Mouse (Mus musculus) midbrain, embryonic 10.5 days (tissue): ENCODE measurements at regions not wholly inside any gene's neighbourhood (a gene's known extent, or its start where the extent isn't known, plus 50 kb on each side); places are given as distances from the start of the nearest gene placed in this dataset.
A peak's percentile ranks its signal among the peaks of the same experiment; 100 is the strongest.

Experiments
- DNase-seq: peaks from one replicate; pipeline ENCODE4 v3.0.0-alpha.2; 2017; ENCODE audit warnings: low spot score
- H3K27ac ChIP-seq: fragments of 300-500 bp; sonication (generic); replicated peaks from 2 replicates; pipeline ENCODE4 v1.5.1; 2016; ENCODE audit warnings: mild to moderate bottlenecking
- H3K27me3 ChIP-seq: fragments of 300-500 bp; sonication (generic); 2 replicates; pipeline ENCODE4 v1.6.1; 2016; ENCODE audit warnings: low read depth, mild to moderate bottlenecking; ENCODE audit not compliant: poor library complexity, severe bottlenecking
- H3K36me3 ChIP-seq: fragments of 300-500 bp; sonication (generic); 2 replicates; pipeline ENCODE4 v1.6.1; 2016; ENCODE audit warnings: mild to moderate bottlenecking, moderate library complexity
- H3K4me1 ChIP-seq: fragments of 300-500 bp; sonication (generic); 2 replicates; pipeline ENCODE4 v1.6.1; 2016
- H3K4me3 ChIP-seq: fragments of 300-500 bp; sonication (generic); 2 replicates; pipeline ENCODE4 v1.5.1; 2016; ENCODE audit warnings: mild to moderate bottlenecking, moderate library complexity
- H3K9me3 ChIP-seq: fragments of 300-500 bp; sonication (generic); replicated peaks from 2 replicates; pipeline ENCODE4 v1.6.1; 2016; ENCODE audit warnings: mild to moderate bottlenecking
- WGBS: fragments of 180-500 bp; shearing (Covaris S2); methylation state at CpG from one replicate; pipeline ENCODE4 v1.1.7; 2016; 5-methylcytosine and 5-hydroxymethylcytosine counted together

DNA sequence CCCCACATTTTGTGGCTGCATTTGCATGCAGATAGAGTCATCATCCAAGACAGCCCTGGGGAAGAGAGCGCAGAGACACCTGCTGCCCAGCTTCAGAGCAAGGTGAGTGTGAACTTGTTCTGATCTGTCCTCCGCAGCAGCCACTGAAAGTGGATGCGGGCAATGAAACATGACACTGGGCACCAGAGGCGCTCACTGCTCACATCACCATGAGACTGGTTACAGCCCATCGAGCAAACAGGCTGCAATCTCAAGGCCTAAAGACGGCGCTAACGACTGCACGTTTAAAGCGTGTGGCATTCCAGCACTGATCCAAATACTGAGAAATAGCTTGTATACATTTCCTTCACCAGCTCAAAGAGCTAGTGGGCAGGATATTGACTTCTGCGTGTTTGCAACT is 65.8 kb downstream of the Barhl2 start:
- Histone ChIP-seq H3K27me3 (peaks cover 69% of the 10 kb centered on the region), H3K27ac (no peak overlapping the region), H3K9me3 (peaks cover 9% of the 10 kb centered on the region; the same call in 1 of the 2 replicates), H3K4me3 (no peak overlapping the region), H3K4me1 (peaks cover 10% of the 10 kb centered on the region), H3K36me3 (no peaks in the 10 kb centered on the region)
- no peak for DNase-seq
- 82% methylated on average over 11 of the region's 11 CpGs for WGBS

DNA sequence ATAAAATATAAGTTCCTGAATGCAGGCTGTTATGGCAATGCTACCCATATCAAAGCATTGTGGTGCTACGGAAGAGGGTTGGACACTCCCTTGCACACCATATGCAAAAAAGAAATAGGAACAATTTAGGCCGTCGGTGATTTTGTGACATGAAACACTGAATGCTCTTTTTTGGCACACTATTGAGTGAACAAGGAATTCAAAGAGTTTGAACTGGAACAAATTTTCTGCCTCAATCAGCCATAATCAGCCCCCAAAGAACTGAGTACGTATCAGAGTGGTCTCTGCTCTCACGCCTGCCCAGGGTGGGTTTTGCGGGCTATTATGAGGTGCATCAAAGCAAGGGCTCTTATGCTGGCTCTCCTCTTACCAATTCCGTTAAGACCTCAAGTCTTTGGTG is 71.3 kb downstream of the Barhl2 start:
- Histone ChIP-seq H3K9me3 (peaks cover 7% of the 10 kb centered on the region; the same call in 1 of the 2 replicates), H3K27ac (peak overlapping the region; percentile 68), H3K36me3 (no peaks in the 10 kb centered on the region), H3K27me3 (peaks cover 87% of the 10 kb centered on the region), H3K4me3 (peak overlapping the region; percentile 21; the same call in 1 of the 2 replicates), H3K4me1 (peaks cover 52% of the 10 kb centered on the region)
- WGBS = 69% methylated on average over 7 of the region's 7 CpGs
- peak; percentile 24 for DNase-seq

GRCm38 (mm10) chr5:106385838-106386237 is 72.1 kb downstream of the Barhl2 start:
- H3K27me3 ChIP-seq = peaks cover 88% of the 10 kb centered on the region

GRCm38 (mm10) chr5:106385219-106385618 is 72.7 kb downstream of the Barhl2 start:
- 0 out of 2 replicates have a peak, but pooled peaks cover 4% of the 10 kb centered on the region for H3K9me3 ChIP-seq
- H3K36me3 ChIP-seq = no peaks in the 10 kb centered on the region
- peak overlapping the region; percentile 72 for H3K27ac ChIP-seq
- 30% methylated on average over 6 of the region's 6 CpGs for WGBS
- H3K4me3 ChIP-seq = no peak overlapping the region
- peaks cover 91% of the 10 kb centered on the region for H3K27me3 ChIP-seq
- peaks cover 52% of the 10 kb centered on the region for H3K4me1 ChIP-seq
- peak; percentile 16 for DNase-seq

More at GRCm38 (mm10) chr5:106385838-106386237, 72.1 kb downstream of the Barhl2 start:
- 28% methylated on average over 8 of the region's 8 CpGs for WGBS
- Histone ChIP-seq H3K4me3 (no peak overlapping the region), H3K4me1 (peaks cover 52% of the 10 kb centered on the region), H3K27ac (peak overlapping the region; percentile 72), H3K9me3 (peaks cover 7% of the 10 kb centered on the region; the same call in 1 of the 2 replicates), H3K36me3 (no peaks in the 10 kb centered on the region)
- DNase-seq = peak; percentile 62

DNA sequence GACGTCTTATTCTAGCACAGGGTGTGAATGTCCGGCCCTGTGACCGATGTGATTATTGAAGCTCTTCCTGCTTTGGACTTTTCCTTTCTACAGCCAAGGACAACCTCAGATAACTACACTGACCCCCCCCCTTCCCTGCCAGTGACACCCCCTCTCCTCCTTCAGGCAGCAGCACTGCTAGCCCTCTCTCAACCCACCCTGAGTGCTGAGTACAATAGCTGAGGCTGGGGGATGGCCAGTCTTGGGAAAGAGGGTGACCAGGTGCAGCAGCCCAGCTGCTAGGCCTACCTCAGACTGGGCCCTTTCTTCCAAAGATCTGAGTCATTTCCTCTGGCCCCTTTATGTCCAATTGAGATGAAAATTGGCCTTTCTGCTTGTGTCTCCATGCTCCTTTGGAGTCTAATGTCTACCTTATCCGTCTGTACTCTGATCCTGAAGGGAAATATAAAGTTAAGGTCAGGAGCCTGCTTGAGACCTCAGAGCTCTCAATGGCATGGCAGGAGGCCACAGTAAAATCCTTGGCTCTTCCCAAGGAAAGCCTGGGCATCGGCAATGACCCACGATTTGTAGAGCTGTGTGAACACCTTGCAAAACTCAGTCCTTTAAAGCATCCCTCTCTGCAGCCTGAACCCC is 73.7 kb downstream of the Barhl2 start:
- Histone ChIP-seq H3K9me3 (0 out of 2 replicates have a peak, but pooled peaks cover 2% of the 10 kb centered on the region), H3K27ac (peak overlapping the region; percentile 72), H3K36me3 (no peaks in the 10 kb centered on the region), H3K27me3 (peaks cover 91% of the 10 kb centered on the region), H3K4me1 (peaks cover 52% of the 10 kb centered on the region), H3K4me3 (0 out of 2 replicates have a peak overlapping the region, but pooled peaks have one; percentile 4)
- peak; percentile 42 for DNase-seq
- 45% methylated on average over 6 of the region's 6 CpGs for WGBS

- no peaks in the 10 kb centered on the region for H3K9me3 ChIP-seq
- no peak overlapping the region for H3K27ac ChIP-seq
- 87% methylated on average over 3 of the region's 3 CpGs for WGBS
- DNase-seq = no peak
- no peak overlapping the region for H3K4me3 ChIP-seq
- peaks cover 40% of the 10 kb centered on the region for H3K4me1 ChIP-seq
- no peaks in the 10 kb centered on the region for H3K36me3 ChIP-seq
- H3K27me3 ChIP-seq = peaks cover 76% of the 10 kb centered on the region
These were observed 76.0 kb downstream of the Barhl2 start for GRCm38 (mm10) chr5:106381919-106382318.

GRCm38 (mm10) chr5:106380631-106381285 is 77.2 kb downstream of the Barhl2 start:
- Histone ChIP-seq H3K4me1 (peaks cover 28% of the 10 kb centered on the region), H3K9me3 (no peaks in the 10 kb centered on the region), H3K27me3 (peaks cover 69% of the 10 kb centered on the region), H3K36me3 (no peaks in the 10 kb centered on the region), H3K4me3 (no peak overlapping the region), H3K27ac (no peak overlapping the region)
- 38% methylated on average over 9 of the region's 9 CpGs for WGBS
- DNase-seq = no peak

- no peak for DNase-seq
- Histone ChIP-seq H3K27me3 (peaks cover 35% of the 10 kb centered on the region), H3K36me3 (no peaks in the 10 kb centered on the region), H3K27ac (no peak overlapping the region), H3K4me3 (no peak overlapping the region), H3K9me3 (no peaks in the 10 kb centered on the region; the same call in 1 of the 2 replicates), H3K4me1 (no peaks in the 10 kb centered on the region)
- 90% methylated on average over 25 of the region's 25 CpGs for WGBS
These were observed 81.0 kb downstream of the Barhl2 start for GRCm38 (mm10) chr5:106376781-106377525.

GRCm38 (mm10) chr5:106367831-106368230 is 90.1 kb downstream of the Barhl2 start:
- DNase-seq = no peak
- no peak overlapping the region for H3K4me3 ChIP-seq
- 33% methylated on average over 9 of the region's 9 CpGs for WGBS
- H3K36me3 ChIP-seq = no peaks in the 10 kb centered on the region
- no peaks in the 10 kb centered on the region for H3K9me3 ChIP-seq
- H3K27ac ChIP-seq = no peak overlapping the region; the same call in 1 of the 2 replicates
- peaks cover 21% of the 10 kb centered on the region for H3K4me1 ChIP-seq
- peaks cover 27% of the 10 kb centered on the region for H3K27me3 ChIP-seq

- peaks cover 21% of the 10 kb centered on the region for H3K4me1 ChIP-seq
- no peak for DNase-seq
- H3K36me3 ChIP-seq = no peaks in the 10 kb centered on the region
- H3K4me3 ChIP-seq = no peak overlapping the region
- no peak overlapping the region for H3K27ac ChIP-seq
- H3K9me3 ChIP-seq = no peaks in the 10 kb centered on the region
- H3K27me3 ChIP-seq = peaks cover 27% of the 10 kb centered on the region
- WGBS = 72% methylated on average over 5 of the region's 5 CpGs
These were observed 90.7 kb downstream of the Barhl2 start for GRCm38 (mm10) chr5:106367312-106367711.

DNA sequence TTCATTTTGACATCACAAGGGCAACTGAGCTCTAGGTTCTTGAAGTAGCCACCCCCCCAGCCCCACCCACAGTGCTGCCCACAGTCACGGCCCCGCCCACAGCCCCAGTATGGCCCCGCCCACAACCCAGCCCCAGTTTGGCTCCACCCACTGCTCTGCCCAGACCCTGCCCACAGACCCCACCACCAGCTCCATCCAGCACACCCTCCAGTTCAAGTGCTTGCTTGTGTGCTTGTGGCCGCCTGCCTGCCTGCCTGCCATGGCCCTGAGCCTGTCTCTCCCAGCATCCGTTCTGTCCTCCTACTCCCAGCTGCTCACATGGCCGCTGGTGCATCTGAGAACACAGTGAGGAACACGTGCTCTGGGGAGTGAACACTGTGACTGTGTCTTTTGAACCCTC is 92.0 kb downstream of the Barhl2 start:
- DNase-seq = no peak
- no peak overlapping the region for H3K27ac ChIP-seq
- H3K36me3 ChIP-seq = no peaks in the 10 kb centered on the region
- H3K27me3 ChIP-seq = peaks cover 27% of the 10 kb centered on the region
- peaks cover 21% of the 10 kb centered on the region for H3K4me1 ChIP-seq
- peaks cover 2% of the 10 kb centered on the region; the same call in 1 of the 2 replicates for H3K9me3 ChIP-seq
- 85% methylated on average over 7 of the region's 7 CpGs for WGBS
- H3K4me3 ChIP-seq = no peak overlapping the region

GRCm38 (mm10) chr5:106365094-106365493 is 92.9 kb downstream of the Barhl2 start:
- no peak overlapping the region for H3K27ac ChIP-seq
- H3K36me3 ChIP-seq = no peaks in the 10 kb centered on the region
- DNase-seq = no peak
- peaks cover 9% of the 10 kb centered on the region; the same call in 1 of the 2 replicates for H3K9me3 ChIP-seq
- peaks cover 27% of the 10 kb centered on the region for H3K27me3 ChIP-seq
- no peak overlapping the region for H3K4me3 ChIP-seq
- 52% methylated on average over 8 of the region's 8 CpGs for WGBS
- peaks cover 21% of the 10 kb centered on the region for H3K4me1 ChIP-seq
